Mouse (Mus musculus): ENCODE results near the gene Apoc1. TPM values are rescaled to one million over a fixed set of nuclear protein-coding genes. Genes with fewer than 3 reads are reported as not detected.
"Not testable (repeated sequence)": the region's sequence is repeated elsewhere in the genome, so short reads cannot be mapped to it uniquely, and the experiment has no call there.

Gene Apoc1
- total RNA-seq, 2 experiments from 2014 or later = 5.8 to 8.7 TPM

DNA sequence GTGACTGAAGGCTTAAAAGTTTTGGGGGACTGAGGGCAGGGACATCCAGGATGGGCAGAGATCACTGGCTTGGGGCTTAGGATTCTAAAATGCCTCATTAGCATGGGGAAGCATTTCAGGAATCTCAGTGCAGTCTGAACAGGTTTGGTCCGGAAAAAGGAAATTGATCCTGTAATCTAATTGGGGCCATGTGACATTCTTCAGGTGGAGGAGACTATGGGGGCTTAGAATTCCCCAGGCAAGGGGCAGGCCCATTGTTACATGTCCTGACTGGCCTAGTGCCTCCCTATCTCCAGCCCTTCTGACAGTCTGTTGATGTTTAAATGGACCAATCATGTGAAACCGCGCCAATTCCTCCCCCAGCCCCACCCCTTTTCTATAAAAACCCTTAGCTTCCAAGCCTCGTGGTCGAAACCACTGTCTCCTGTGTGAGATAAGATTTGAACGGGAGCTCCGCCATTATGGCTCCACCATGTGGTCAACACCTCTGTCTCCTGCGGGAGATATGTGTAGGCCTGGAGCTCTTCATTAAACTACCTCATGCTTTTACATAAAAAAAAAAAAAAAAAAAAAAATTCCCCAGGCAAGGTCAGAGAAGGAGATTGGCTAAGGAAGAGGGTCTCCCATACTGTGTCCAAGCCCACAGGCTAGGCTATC is 5.4 kb downstream of the Apoc1 start:
- DNase-seq (ENCODE audit: low spot score in 2 of 2) = not testable (repeated sequence)

DNA sequence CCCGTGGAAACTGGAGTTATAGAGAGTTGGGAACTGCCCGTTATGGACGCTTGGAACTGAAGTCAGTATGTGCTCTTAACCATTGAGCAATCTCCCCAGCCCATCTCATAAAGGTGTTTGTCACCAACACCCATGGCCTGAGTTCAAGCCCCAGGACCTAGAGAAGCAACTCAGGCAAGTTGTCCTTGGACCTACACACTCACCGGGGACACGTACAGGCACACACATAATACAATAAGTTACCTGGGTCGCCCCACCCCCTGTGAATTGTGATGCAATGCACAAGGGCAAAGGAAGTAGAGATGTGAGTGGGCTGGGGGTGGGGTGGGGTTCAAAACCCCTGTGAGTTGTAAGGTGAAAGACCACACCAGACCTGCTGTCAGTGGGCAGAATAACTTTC is 5.9 kb downstream of the Apoc1 start:
- no peak for DNase-seq (ENCODE audit: low spot score in 2 of 2)

DNA sequence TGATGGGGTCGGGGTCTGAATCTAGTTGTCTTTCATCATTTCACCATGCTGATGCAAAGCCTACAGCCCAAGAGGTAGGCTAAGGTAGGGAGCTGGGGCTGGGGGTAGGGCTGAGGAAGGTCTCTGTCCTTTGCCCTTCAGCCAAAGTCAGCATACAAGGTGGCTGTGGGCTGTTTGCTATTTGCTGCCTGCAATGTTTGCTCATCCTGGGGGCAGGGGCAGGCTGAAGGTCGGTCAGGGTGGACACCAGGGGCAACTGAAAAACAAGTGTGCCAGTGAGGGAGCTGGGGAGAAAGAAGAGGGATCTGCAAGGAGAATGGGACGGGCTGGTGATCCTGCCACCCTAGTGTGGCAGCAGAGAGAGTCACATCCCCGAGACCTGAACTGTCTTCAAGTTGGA is 7.1 kb downstream of the Apoc1 start:
- DNase-seq (ENCODE audit: low spot score in 2 of 2) = no peak

- no peak for DNase-seq (ENCODE audit: low spot score in 2 of 2)
Measured at GRCm38 (mm10) chr7:19683771-19684201, 8.7 kb downstream of the Apoc1 start.

DNA sequence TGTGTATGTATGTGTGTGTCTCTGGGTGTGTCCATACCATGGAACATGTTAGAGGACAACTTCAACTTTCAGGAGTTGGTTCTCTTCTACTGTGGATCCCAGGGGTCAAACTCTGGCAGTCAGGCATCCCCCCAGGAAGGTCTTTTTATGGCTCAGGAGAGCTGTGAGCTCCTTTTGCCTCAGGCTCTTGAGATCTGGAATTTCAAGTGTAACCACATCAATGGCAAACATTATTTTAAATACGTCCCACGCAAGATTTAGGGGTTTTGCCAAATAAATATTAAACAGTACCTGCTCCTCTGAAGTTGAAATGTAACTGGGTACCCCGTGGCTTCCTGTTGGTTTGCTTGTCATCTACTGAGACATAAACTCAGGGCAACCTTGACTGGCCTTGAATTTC is 9.5 kb downstream of the Apoc1 start:
- DNase-seq (ENCODE audit: low spot score in 2 of 2) = no peak

GRCm38 (mm10) chr7:19681202-19681694 is 11.2 kb downstream of the Apoc1 start, which contains the start of the genes Gm44805 and Apoc4:
Gene Gm44805, minus strand, starts transcription at chr7:19681423.
Gene Apoc4, minus strand, starts transcription at chr7:19681479.
- no peak for DNase-seq (ENCODE audit: low spot score in 2 of 2)

GRCm38 (mm10) chr7:19680702-19681101 is 11.8 kb downstream of the Apoc1 start:
- no peak for DNase-seq (ENCODE audit: low spot score in 2 of 2)

GRCm38 (mm10) chr7:19678901-19679300 is 13.6 kb downstream of the Apoc1 start:
- no peak for DNase-seq (ENCODE audit: low spot score in 2 of 2)

DNA sequence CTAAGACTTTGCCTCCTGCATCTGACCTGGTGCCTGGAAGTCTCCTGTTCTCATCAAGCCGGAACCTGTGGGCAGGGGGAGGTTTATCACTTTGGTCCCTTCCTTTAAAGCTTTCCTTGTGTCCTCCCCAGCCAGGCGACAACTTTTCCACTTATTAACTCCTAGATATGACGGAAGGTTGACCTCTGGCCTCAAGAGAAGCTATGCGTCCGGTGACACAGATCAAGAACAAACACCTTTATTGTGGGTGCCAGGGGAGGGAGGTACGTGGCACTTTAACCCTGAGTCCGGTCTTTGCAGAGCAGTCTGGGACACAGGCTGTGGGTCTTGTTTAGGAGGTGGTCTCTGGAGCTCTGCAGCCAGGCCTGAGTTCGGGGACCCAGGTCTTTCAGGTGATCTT is 14.6 kb downstream of the Apoc1 start, which contains the start of gene Apoc2:
TSS of gene Apoc2 (minus strand) at position 70 of the 400 bp plus-strand sequence.
- DNase-seq (ENCODE audit: low spot score in 2 of 2) = no peak

DNA sequence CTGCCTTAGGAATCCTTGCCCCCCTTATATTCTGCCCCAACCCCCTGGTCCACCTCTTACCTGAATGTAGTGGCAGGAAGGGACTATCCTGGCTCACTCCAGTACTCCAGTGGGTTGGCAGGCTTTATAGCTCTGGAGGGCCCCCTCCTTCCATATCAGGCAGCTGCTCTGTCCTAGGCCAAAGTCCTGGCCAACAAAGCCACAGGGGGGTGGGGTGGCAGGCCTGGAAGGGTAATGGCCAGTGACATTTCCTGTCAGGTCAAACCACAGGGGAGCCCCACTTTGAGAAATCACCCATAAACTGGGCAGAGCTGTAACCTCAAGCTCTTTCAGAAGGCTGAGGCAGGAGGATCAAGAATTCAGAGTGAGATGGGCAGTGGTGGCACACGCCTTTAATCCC is 15.8 kb downstream of the Apoc1 start:
- no peak for DNase-seq (ENCODE audit: low spot score in 2 of 2)

- DNase-seq (ENCODE audit: low spot score in 2 of 2) = no peak
Measured at GRCm38 (mm10) chr7:19675824-19676223, 16.6 kb downstream of the Apoc1 start.

DNA sequence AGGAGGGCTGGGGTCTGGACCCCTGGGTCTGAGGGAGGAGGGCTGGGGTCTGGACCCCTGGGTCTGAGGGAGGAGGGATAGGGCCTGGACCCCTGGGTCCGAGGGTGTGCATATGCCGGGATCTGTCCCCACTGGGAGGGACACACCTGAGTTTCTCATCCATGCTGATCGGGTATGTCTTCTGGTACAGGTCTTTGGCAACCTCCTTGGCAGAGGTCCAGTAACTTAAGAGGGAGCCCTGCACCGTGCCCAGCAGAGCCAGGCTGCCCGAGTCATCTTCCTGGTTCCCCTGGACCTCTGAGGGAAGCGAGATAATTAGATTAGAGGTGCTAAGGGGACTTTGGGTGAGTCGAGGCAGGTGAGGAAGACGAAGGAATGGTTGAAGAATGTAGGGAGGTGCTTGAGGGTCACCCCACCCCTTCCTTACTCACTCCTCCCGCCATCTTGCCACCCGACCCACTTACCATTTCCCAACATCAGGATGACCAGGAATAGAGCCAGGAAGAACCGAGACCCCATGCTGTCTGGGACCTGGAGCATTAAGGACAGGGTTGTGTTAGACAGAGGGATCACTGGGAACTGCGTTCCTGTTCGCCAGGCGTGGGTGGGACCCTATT is 19.3 kb downstream of the Apoc1 start:
- DNase-seq (ENCODE audit: low spot score in 2 of 2) = no peak

DNA sequence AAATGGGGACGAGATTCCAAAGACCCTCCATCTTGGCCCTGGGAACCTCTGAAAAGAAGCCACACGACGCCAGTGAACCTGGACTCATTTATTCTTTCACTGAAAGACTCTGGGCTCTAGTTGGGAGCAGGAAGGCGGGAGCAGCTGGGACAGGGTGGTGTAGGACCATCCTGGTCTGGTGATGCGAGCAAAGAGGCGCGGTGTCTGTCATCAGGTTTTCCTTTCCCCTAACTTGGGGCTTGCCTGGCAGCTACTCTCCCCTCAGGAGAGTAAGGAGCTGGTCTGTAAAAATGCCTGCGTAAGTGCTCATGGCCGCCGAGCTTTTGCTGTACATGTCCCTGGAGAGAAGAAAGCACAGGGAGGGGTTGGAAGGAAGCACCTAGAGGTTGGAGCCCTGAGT is 20.9 kb downstream of the Apoc1 start:
- no peak for DNase-seq (ENCODE audit: low spot score in 2 of 2)

- peak; percentile 85 to 98 for DNase-seq (ENCODE audit: low spot score in 2 of 2)
Measured at GRCm38 (mm10) chr7:19668947-19669721, 23.3 kb downstream of the Apoc1 start.

- no peak for DNase-seq (ENCODE audit: low spot score in 2 of 2)
Measured at GRCm38 (mm10) chr7:19667434-19667833, 25.0 kb downstream of the Apoc1 start.

DNA sequence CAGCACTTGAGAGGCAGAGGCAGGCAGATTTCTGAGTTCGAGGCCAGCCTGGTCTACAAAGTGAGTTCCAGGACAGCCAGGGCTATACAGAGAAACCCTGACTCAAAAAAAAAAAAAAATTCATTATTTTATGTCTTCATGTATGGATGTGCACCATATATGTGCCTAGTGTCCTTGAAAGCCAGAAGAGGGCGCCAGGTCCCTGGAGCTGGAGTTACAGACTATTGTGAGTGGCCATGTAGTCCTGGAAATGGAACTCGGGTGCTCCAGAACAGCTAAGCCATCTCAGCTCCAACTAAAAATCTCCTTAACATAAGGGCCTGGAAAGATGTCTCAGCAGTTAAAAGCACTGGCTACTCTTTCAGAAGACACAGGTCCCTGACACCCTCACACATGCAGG is 25.7 kb downstream of the Apoc1 start:
- no peak for DNase-seq (ENCODE audit: low spot score in 2 of 2)

DNA sequence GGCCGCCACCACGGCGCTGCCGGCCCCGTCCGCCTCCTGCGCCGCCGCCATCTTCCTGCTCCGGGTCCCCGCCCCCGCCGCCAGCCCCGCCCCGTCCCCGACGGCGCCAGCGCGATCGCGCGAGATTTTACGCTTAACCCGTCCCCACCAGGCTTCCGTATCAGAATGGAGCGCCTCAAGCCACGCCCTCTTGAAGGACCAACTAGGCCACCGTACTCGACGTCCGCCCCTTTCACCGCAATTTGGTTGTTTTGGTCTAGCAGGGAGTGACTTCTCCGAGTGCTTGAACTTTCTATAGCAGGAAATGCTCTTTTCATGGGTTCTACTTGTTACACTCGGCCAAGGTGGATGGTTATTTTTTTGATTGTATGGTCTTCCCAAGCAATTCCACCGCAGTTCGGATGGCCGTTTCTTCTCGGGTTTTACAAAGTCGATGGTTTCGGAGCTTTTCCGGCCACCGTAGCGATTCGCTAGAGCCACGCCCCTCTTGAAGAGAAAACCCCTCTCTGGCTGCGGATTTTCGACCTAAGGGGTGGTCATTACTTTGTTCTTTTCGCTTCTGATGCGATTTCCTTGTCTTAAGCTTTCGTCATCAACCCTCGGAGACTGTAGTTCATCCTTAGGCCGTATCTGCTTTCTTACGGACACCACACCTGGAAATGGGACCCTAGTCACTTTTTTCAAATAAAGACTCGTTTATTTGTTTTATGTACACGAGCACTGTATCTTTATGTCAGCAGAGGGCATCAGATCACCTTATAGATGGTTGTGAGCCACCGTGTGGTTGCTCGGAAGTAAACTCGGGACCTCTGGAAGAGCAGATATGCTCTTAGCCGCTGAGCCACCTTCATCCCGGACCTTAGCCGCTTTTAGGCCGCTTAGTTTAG is 27.3 kb downstream of the Apoc1 start, which contains the start of gene Clptm1:
TSS of gene Clptm1 (minus strand) at position 79 of the 887 bp plus-strand sequence.
- peak; percentile 96 to 99 for DNase-seq (ENCODE audit: low spot score in 2 of 2)

DNA sequence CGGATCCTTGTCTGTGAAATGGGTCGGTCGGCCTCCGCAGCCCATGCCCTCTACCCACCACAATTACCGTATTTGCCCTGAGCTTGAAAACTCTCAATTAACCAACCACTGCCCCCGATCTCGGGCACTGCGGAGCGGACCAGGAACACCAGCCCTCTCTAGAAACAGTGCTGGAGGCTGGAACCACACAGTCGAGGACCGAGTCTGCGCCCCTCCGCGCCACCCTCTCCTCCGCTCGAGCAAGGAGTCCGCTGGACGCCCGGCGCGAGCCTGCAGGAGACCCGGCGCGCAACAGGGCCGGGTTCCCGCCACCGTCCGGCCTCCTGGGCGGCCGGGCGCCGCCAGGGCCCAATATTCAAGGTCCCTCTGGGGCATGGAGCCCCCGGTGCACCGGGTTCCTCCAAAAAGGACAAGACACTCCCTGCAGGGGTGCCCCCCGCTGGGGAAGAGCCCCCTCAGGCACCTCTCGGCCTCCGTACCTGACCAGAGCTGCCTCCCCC is 28.0 kb downstream of the Apoc1 start:
- DNase-seq (ENCODE audit: low spot score in 2 of 2) = peak in 1 of 2 experiments; percentile 18

DNA sequence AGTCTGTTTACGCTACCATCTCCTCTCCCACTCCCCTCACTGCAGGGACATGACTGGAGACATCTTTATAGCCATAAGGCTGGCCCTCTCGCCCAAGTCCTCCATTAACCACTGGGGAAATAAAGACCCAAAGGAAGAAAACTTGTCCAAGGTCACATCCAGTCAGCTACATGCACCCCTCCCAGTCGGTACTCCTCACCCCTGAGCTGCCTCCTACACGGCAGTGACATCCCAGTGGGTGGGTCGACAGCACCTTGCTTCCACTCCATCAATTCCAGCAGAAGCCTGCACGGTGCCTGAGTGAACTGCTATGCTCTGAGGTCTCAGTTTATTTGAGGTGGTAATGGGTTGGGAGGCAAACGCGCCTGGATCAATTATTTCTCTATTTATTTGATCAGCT is 28.5 kb downstream of the Apoc1 start:
- no peak for DNase-seq (ENCODE audit: low spot score in 2 of 2)

- no peak for DNase-seq (ENCODE audit: low spot score in 2 of 2)
Measured at GRCm38 (mm10) chr7:19652614-19653013, 39.8 kb downstream of the Apoc1 start.
